Mouse (Mus musculus) stomach, embryonic 14.5 days (tissue): ENCODE results near the gene Dusp8. TPM values are rescaled to one million over a fixed set of nuclear protein-coding genes. Genes with fewer than 3 reads are reported as not detected.

Experiments used
- ATAC-seq: fragments of 200-750 bp; cut with Nextera tagmentation; 2 replicates; pipeline ENCODE4 v1.8.0; 2017; ENCODE audit warnings: low read depth, moderate TSS enrichment; ENCODE audit not compliant: insufficient number of reproducible peaks, insufficient read depth, low FRiP score
- H3K27ac ChIP-seq: fragments of 300-500 bp; sonication (generic); 2 replicates; pipeline ENCODE4 v1.5.1; 2014; ENCODE audit warnings: mild to moderate bottlenecking, low read length, moderate library complexity, mixed read lengths
- H3K27me3 ChIP-seq: fragments of 300-500 bp; sonication (generic); 2 replicates; pipeline ENCODE4 v1.6.1; 2014; ENCODE audit warnings: low read length, control low read depth, mixed read lengths; ENCODE audit not compliant: control insufficient read depth, insufficient read depth
- H3K36me3 ChIP-seq: fragments of 300-500 bp; sonication (generic); 2 replicates; pipeline ENCODE4 v1.6.1; 2014; ENCODE audit warnings: mild to moderate bottlenecking, control low read depth, low read length, moderate library complexity, mixed read lengths; ENCODE audit not compliant: control insufficient read depth, insufficient read depth
- H3K4me1 ChIP-seq: fragments of 300-500 bp; sonication (generic); 2 replicates; pipeline ENCODE4 v1.6.1; 2014; ENCODE audit warnings: low read length, control low read depth, mixed read lengths; ENCODE audit not compliant: control insufficient read depth, insufficient read depth
- H3K4me2 ChIP-seq: fragments of 300-500 bp; sonication (generic); replicated peaks from 2 replicates; pipeline ENCODE4 v1.6.1; 2014; ENCODE audit warnings: low read depth, low read length, control low read depth
- H3K4me3 ChIP-seq: fragments of 300-500 bp; sonication (generic); 2 replicates; pipeline ENCODE4 v1.5.1; 2014; ENCODE audit warnings: low read depth, low read length, control low read depth
- H3K9ac ChIP-seq: fragments of 300-500 bp; sonication (generic); replicated peaks from 2 replicates; pipeline ENCODE4 v1.6.1; 2014; ENCODE audit warnings: low read depth, mild to moderate bottlenecking, control low read depth, low read length, moderate library complexity, mixed read lengths
- H3K9me3 ChIP-seq: fragments of 300-500 bp; sonication (generic); 2 replicates; pipeline ENCODE4 v1.6.1; 2016; ENCODE audit warnings: low read depth, low read length, control low read depth; ENCODE audit not compliant: control insufficient read depth
- WGBS: fragments of 180-500 bp; shearing (Covaris S2); extraction: QIAGEN DNeasy Blood & Tissue Kit; methylation state at CpG from one replicate; pipeline ENCODE4 v1.1.7; 2014; 5-methylcytosine and 5-hydroxymethylcytosine counted together
- polyA plus RNA-seq: library from polyadenylated mRNA; unstranded; fragments of >200 nt; fragmentation: Nextera tagmentation; extraction: Ambion mirVana; gene quantifications from 2 replicates; pipeline ENCODE4 v1.2.1, GENCODE M21; 2014

The Dusp8 gene
- polyA plus RNA-seq, 1 experiment from 2014 or later: 5.2 TPM

DNA sequence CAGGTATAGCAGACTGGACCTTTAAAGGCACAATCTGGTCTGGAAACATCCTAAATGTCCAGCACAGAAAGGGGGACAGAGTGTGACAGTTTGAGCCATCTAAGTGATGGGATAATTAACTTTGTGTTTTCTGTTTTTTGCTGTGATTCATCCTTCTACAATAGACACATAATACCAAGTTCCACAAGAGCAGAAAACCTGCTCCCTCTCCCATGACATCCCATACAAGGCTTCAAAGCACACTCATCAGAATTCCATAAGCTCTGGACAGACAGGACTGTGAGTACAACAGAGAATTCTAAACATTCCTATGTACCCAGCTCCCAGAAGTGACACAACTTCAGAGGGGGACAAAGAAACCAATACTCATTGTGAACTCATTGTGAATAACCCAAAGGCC is 45.1 kb downstream of the Dusp8 start:
- Histone ChIP-seq H3K9ac (no peak overlapping the region), H3K9me3 (no peaks in the 10 kb centered on the region), H3K4me3 (no peak overlapping the region), H3K27ac (no peak overlapping the region), H3K4me2 (no peak overlapping the region), H3K27me3 (no peaks in the 10 kb centered on the region), H3K4me1 (no peaks in the 10 kb centered on the region), H3K36me3 (peaks cover 3% of the 10 kb centered on the region; the same call in 1 of the 2 replicates)
- no peak for ATAC-seq

- H3K9ac ChIP-seq: no peak overlapping the region
- ATAC-seq: no peak
- no peaks in the 10 kb centered on the region; the same call in 1 of the 2 replicates for H3K36me3 ChIP-seq
- H3K9me3 ChIP-seq: no peaks in the 10 kb centered on the region
- no peak overlapping the region for H3K4me2 ChIP-seq
- no peak overlapping the region for H3K27ac ChIP-seq
- WGBS: 79% methylated on average over 1 of the region's 1 CpGs
- H3K27me3 ChIP-seq: no peaks in the 10 kb centered on the region
- no peaks in the 10 kb centered on the region for H3K4me1 ChIP-seq
- no peak overlapping the region for H3K4me3 ChIP-seq
Measured at GRCm38 (mm10) chr7:142045932-142046331, 49.7 kb downstream of the Dusp8 start.

- no peak overlapping the region for H3K9ac ChIP-seq
- no peaks in the 10 kb centered on the region; the same call in 1 of the 2 replicates for H3K36me3 ChIP-seq
- H3K9me3 ChIP-seq: no peaks in the 10 kb centered on the region
- ATAC-seq: no peak
- H3K4me1 ChIP-seq: no peaks in the 10 kb centered on the region
- no peak overlapping the region for H3K4me3 ChIP-seq
- H3K27ac ChIP-seq: no peak overlapping the region
- H3K27me3 ChIP-seq: no peaks in the 10 kb centered on the region
- WGBS: 60% methylated on average over 2 of the region's 2 CpGs
- no peak overlapping the region for H3K4me2 ChIP-seq
Measured at GRCm38 (mm10) chr7:142045344-142045743, 50.3 kb downstream of the Dusp8 start.

GRCm38 (mm10) chr7:142040756-142041155 is 54.9 kb downstream of the Dusp8 start:
- no peak overlapping the region for H3K4me3 ChIP-seq
- H3K4me1 ChIP-seq: no peaks in the 10 kb centered on the region
- H3K9ac ChIP-seq: no peak overlapping the region
- no peaks in the 10 kb centered on the region for H3K9me3 ChIP-seq
- no peaks in the 10 kb centered on the region for H3K27me3 ChIP-seq
- H3K36me3 ChIP-seq: no peaks in the 10 kb centered on the region
- no peak overlapping the region for H3K27ac ChIP-seq
- no peak for ATAC-seq
- WGBS: 91% methylated on average over 3 of the region's 3 CpGs
- no peak overlapping the region for H3K4me2 ChIP-seq

- H3K9me3 ChIP-seq: no peaks in the 10 kb centered on the region
- H3K27me3 ChIP-seq: no peaks in the 10 kb centered on the region
Measured at GRCm38 (mm10) chr7:142037553-142038170, 58.0 kb downstream of the Dusp8 start.

DNA sequence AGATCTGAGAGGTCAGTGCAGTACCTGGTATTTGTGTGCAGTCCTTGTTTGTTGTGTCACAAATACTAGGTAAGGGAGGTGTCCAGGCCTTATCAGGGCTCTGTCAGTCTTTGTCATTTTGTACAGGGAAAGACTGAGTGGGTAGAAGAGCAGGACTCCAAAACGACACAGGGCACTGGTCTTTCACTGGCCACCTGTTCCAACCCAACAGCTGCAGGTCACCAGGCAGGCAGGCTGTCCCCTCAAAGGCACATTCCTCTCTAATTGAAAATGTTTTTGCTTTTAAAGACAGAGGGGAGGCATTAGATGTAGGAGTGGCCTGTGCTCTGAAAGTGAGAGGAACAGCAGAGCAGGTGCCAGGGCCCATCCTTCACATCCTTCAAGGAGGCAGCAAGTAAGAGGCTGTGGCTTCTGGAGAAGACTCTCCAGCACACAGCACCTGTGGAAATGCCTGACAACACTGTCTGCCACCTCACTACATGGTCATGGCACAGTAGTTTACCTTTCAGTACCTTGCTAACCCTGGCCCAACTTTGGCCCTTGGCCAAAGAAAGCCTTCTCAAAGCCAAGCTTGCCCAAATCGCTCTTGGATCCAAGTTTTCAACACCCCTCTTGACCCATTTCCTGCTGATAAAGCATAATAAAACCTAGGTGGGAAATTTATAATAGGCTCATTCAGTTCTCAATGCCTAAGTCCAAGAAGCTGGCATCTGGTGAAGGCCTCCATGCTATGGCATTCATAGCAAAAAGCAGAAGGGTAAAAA is 60.4 kb downstream of the Dusp8 start:
- no peaks in the 10 kb centered on the region for H3K27me3 ChIP-seq
- ATAC-seq: no peak
- no peak overlapping the region for H3K4me3 ChIP-seq
- no peaks in the 10 kb centered on the region for H3K36me3 ChIP-seq
- no peaks in the 10 kb centered on the region for H3K4me1 ChIP-seq
- WGBS: 66% methylated on average over 2 of the region's 2 CpGs
- no peak overlapping the region for H3K27ac ChIP-seq
- H3K9me3 ChIP-seq: no peaks in the 10 kb centered on the region
- no peak overlapping the region for H3K4me2 ChIP-seq
- H3K9ac ChIP-seq: no peak overlapping the region

More at GRCm38 (mm10) chr7:142037553-142038170, 58.0 kb downstream of the Dusp8 start:
- Histone ChIP-seq H3K4me3 (no peak overlapping the region), H3K4me1 (no peaks in the 10 kb centered on the region), H3K27ac (no peak overlapping the region), H3K36me3 (no peaks in the 10 kb centered on the region), H3K9ac (no peak overlapping the region), H3K4me2 (no peak overlapping the region)
- 63% methylated on average over 4 of the region's 4 CpGs for WGBS
- peak; percentile 65; the same call in 1 of the 2 replicates for ATAC-seq

GRCm38 (mm10) chr7:142034198-142034597 is 61.4 kb downstream of the Dusp8 start:
- no peak overlapping the region for H3K9ac ChIP-seq
- no peaks in the 10 kb centered on the region for H3K36me3 ChIP-seq
- H3K4me1 ChIP-seq: no peaks in the 10 kb centered on the region
- H3K27ac ChIP-seq: no peak overlapping the region
- no peaks in the 10 kb centered on the region for H3K9me3 ChIP-seq
- no peaks in the 10 kb centered on the region for H3K27me3 ChIP-seq
- no peak overlapping the region for H3K4me2 ChIP-seq
- 80% methylated on average over 2 of the region's 2 CpGs for WGBS
- no peak overlapping the region for H3K4me3 ChIP-seq
- ATAC-seq: no peak

DNA sequence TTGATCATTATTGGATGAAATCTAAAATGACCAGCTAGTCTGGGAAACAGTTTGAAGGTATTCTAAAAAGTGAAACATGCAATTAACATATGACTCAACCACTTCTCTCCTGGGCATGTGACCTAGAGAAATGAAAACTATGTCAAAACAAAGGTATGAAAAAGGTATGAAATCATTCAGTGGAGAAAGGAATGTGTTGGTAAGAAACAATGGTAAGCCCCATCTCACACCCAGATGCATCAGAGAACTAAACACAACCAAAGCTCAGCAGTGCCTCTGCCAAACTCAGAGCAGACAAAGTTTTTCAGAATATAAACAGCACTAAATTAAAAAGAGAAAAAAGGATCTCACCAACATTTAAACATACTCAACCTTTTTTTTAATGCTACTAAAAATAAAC is 65.6 kb downstream of the Dusp8 start:
- Histone ChIP-seq H3K4me3 (no peak overlapping the region), H3K36me3 (no peaks in the 10 kb centered on the region), H3K4me1 (peaks cover 18% of the 10 kb centered on the region), H3K9me3 (no peaks in the 10 kb centered on the region), H3K9ac (no peak overlapping the region), H3K27ac (no peak overlapping the region), H3K27me3 (no peaks in the 10 kb centered on the region), H3K4me2 (no peak overlapping the region)
- ATAC-seq: no peak
